Mouse (Mus musculus) cerebellum, adult 9-10 months (tissue): Measurements from ENCODE around the gene Galnt10.

Experiments
- DNase-seq: peaks from one replicate; pipeline ENCODE4 v3.0.0; 2022

Gene Galnt10

GRCm38 (mm10) chr11:57660156-57660555 lies 14.9 kb downstream of the Galnt10 start:
- DNase-seq: no peak

GRCm38 (mm10) chr11:57660814-57661213 lies 15.6 kb downstream of the Galnt10 start:
- no peak for DNase-seq

GRCm38 (mm10) chr11:57661492-57662229 lies 16.4 kb downstream of the Galnt10 start:
- DNase-seq: no peak

GRCm38 (mm10) chr11:57662231-57662630 lies 17.0 kb downstream of the Galnt10 start:
- DNase-seq: no peak

- no peak for DNase-seq
These were observed 18.0 kb downstream of the Galnt10 start for GRCm38 (mm10) chr11:57663271-57663670.

GRCm38 (mm10) chr11:57664741-57665140 lies 19.5 kb downstream of the Galnt10 start:
- DNase-seq: no peak

- DNase-seq: no peak
These were observed 23.0 kb downstream of the Galnt10 start for GRCm38 (mm10) chr11:57668271-57668670.

- DNase-seq: no peak
These were observed 24.3 kb downstream of the Galnt10 start for GRCm38 (mm10) chr11:57669522-57669921.

GRCm38 (mm10) chr11:57671120-57671697 lies 26.0 kb downstream of the Galnt10 start:
- no peak for DNase-seq

- DNase-seq: no peak
These were observed 26.6 kb downstream of the Galnt10 start for GRCm38 (mm10) chr11:57671797-57672196.

- DNase-seq: no peak
These were observed 27.8 kb downstream of the Galnt10 start for GRCm38 (mm10) chr11:57672995-57673394.

GRCm38 (mm10) chr11:57673977-57674687 lies 28.9 kb downstream of the Galnt10 start:
- no peak for DNase-seq

- DNase-seq: no peak
These were observed 32.0 kb downstream of the Galnt10 start for GRCm38 (mm10) chr11:57677261-57677660.

- DNase-seq: no peak
These were observed 37.3 kb downstream of the Galnt10 start for GRCm38 (mm10) chr11:57682589-57682988.

GRCm38 (mm10) chr11:57683125-57683524 lies 37.9 kb downstream of the Galnt10 start:
- no peak for DNase-seq

- DNase-seq: no peak
These were observed 38.7 kb downstream of the Galnt10 start for GRCm38 (mm10) chr11:57683931-57684330.

GRCm38 (mm10) chr11:57684891-57685290 lies 39.6 kb downstream of the Galnt10 start:
- DNase-seq: no peak

GRCm38 (mm10) chr11:57685689-57686454 lies 40.6 kb downstream of the Galnt10 start:
- DNase-seq: no peak

GRCm38 (mm10) chr11:57686797-57687196 lies 41.6 kb downstream of the Galnt10 start:
- DNase-seq: no peak

- DNase-seq: no peak
These were observed 42.0 kb downstream of the Galnt10 start for GRCm38 (mm10) chr11:57687258-57687657.

- DNase-seq: no peak
These were observed 43.1 kb downstream of the Galnt10 start for GRCm38 (mm10) chr11:57688179-57688929.

- no peak for DNase-seq
These were observed 44.6 kb downstream of the Galnt10 start for GRCm38 (mm10) chr11:57689811-57690210.
